Mouse (Mus musculus) kidney, adult 2 months (tissue): Measurements from ENCODE around the gene Olfr94.

Source experiments
- CTCF ChIP-seq: fragments of 200-500 bp; conservative IDR thresholded peaks from 2 replicates; pipeline ENCODE4 v1.5.1; 2011; ENCODE audit warnings: low read depth, mild to moderate bottlenecking, control low read depth, low read length, moderate library complexity, mixed read lengths; ENCODE audit not compliant: insufficient read depth, insufficient read length
- POLR2A ChIP-seq: fragments of 200-500 bp; IDR thresholded peaks from one replicate; pipeline ENCODE4 v1.6.1; 2011; ENCODE audit warnings: low read depth, low read length, control low read depth

DNA sequence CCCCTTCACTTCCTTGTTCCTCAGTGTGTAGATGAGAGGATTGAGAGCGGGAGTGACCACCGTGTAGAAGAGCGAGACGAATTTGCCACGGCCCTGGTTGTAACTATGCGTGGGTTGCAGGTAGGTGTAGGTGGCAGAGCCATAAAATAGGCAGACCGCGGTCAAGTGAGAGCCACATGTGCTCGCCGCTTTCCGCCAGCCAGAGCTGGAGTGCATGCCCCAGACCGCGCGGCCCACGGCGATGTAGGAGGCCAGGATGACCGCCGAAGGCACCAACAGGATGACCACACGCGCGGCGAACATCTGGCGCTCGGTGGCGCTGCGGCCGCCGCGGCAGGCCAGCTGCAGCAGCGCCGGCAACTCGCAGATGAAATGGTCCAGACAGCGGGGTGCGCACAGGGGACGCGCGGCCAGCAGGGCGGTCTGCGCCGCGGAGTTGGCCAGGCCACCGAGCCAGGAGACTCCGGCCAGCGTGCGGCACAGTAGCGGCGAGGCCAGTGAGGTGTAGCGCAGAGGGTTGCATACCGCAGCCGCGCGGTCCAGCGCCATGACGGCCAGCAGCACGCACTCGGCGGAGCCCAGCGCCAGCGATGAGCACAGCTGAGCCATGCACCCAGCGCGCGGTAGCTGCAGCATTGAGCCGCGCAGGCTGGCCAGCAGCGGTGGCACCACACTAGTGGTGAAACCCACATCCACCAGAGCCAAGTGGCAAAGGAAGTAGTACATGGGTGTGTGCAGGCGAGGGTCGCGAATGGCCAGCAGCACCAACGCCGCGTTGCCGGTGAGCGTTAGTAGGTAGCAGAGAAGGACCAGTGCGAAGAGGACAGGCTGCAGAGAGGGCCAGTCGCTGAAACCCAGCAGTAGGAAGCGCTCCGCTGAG, 3.7 kb downstream of the Olfr94 start:
- TF ChIP-seq CTCF (no peak), POLR2A (no peak)
